ENCODE assay signal across 16 mouse cellular contexts in genomic region chr10:23450997-23451396, GRCm38 (mm10).
DNase-seq lines count a peak whose midpoint lies in the region; ATAC-seq and TF ChIP-seq lines count a peak whose summit lies in the region.
"Had no signal": no experiment of that assay in that cellular context is flagged by ENCODE, and none has a peak within 500 bp of the region (broad histone marks: within the 10 kb centered on the region; RNA-seq: fewer than 3 reads in every experiment).

No protein-coding gene starts in this region.

- peak; percentile 7 for DNase-seq in embryo, embryonic 11 days
- no peak for DNase-seq in embryo, embryonic 9.5 days (ENCODE audit: extremely low spot score)
- DNase-seq in CH12.LX (ENCODE audit: extremely low read depth): peak; percentile 21
- DNase-seq in limb, embryonic 10.5 days (ENCODE audit: low spot score): peak; percentile 30
- DNase-seq in forebrain, embryonic 11.5 days (ENCODE audit: low spot score): no peak
- DNase-seq: adrenal gland, postnatal 36 days; forebrain, postnatal 0 days; gastrocnemius, postnatal 10 days; heart, postnatal 36 days; layer of hippocampus, postnatal 36 days; lung, postnatal 10 days had no signal

- peak overlapping the region; percentile 19 for H3K4me3 ChIP-seq in megakaryocyte, embryonic 14.5 days (replicated peaks)
- no peak overlapping the region for H3K4me3 ChIP-seq in CH12.LX (replicated peaks in 1 of 3; ENCODE audit: low read depth in 2 of 3, low read length in 2 of 3, poor library complexity in 1 of 3)
- no peak overlapping the region for H3K4me3 ChIP-seq in limb, embryonic 10.5 days
- H3K4me3 ChIP-seq in forebrain, embryonic 11.5 days (ENCODE audit: low read depth, low read length): no peak overlapping the region
- H3K4me3 ChIP-seq: midbrain, embryonic 12.5 days had no signal

- no peak for TF ChIP-seq EP300 in CH12.LX (IDR thresholded peaks at IDR 0.05; ENCODE audit: low read length)

- ATAC-seq in megakaryocyte, adult 5-6 weeks (ENCODE audit: poor library complexity, severe bottlenecking): no peak
- no peak for ATAC-seq in erythroid progenitor cell, adult 5-6 weeks (replicated peaks; ENCODE audit: low FRiP score, poor library complexity, severe bottlenecking)
- ATAC-seq in forebrain, embryonic 11.5 days (replicated peaks; ENCODE audit: low FRiP score): no peak
- ATAC-seq: forebrain, postnatal 0 days had no signal

- H3K4me2 ChIP-seq in CH12.LX (ENCODE audit: insufficient read depth, low read depth, poor library complexity, severe bottlenecking): no peak overlapping the region
- H3K4me2 ChIP-seq in forebrain, embryonic 11.5 days (ENCODE audit: low read depth, low read length, severe bottlenecking): no peak overlapping the region
- H3K4me2 ChIP-seq: midbrain, embryonic 12.5 days had no signal

- in situ Hi-C loops in CH12.LX (cut with MboI; ENCODE audit: low pct_ligation_motif_present, low pct_unique_long_range_greater_than_20kb, low sequenced_read_pairs): no loop called here

- 93% methylated on average over 3 of the region's 3 CpGs for WGBS in limb, embryonic 10.5 days
- WGBS in forebrain, embryonic 11.5 days: 91% methylated on average over 3 of the region's 3 CpGs

- peaks cover 21% of the 10 kb centered on the region for H3K9me3 ChIP-seq in megakaryocyte, embryonic 14.5 days
- no peaks in the 10 kb centered on the region for H3K9me3 ChIP-seq in CH12.LX (replicated peaks; ENCODE audit: low read length)
- H3K9me3 ChIP-seq in limb, embryonic 10.5 days (replicated peaks): no peaks in the 10 kb centered on the region
- no peaks in the 10 kb centered on the region for H3K9me3 ChIP-seq in forebrain, embryonic 11.5 days (ENCODE audit: control insufficient read depth, low read length)
- H3K9me3 ChIP-seq: midbrain, embryonic 12.5 days had no signal

- no peak overlapping the region for H3K27ac ChIP-seq in CH12.LX (ENCODE audit: insufficient read depth, low read depth)
- H3K27ac ChIP-seq in limb, embryonic 10.5 days: peak overlapping the region; percentile 75; the same call in 1 of the 2 replicates
- H3K27ac ChIP-seq in forebrain, embryonic 11.5 days (ENCODE audit: low read depth, low read length): no peak overlapping the region
- H3K27ac ChIP-seq: kidney, postnatal 0 days; midbrain, embryonic 12.5 days had no signal

- TF ChIP-seq POLR2A in CH12.LX (IDR thresholded peaks at IDR 0.05; ENCODE audit: low read depth, low read length): no peak

- no peak overlapping the region for H3K9ac ChIP-seq in CH12.LX (ENCODE audit: insufficient read depth, low read depth)
- H3K9ac ChIP-seq in forebrain, embryonic 11.5 days (ENCODE audit: low read length): no peak overlapping the region
- H3K9ac ChIP-seq: forebrain, postnatal 0 days; midbrain, embryonic 12.5 days had no signal

- H3K79me2 ChIP-seq in CH12.LX (replicated peaks; ENCODE audit: control insufficient read depth, extremely low read depth, insufficient read depth, poor library complexity, severe bottlenecking): no peaks in the 10 kb centered on the region

- H3K27me3 ChIP-seq in megakaryocyte, embryonic 14.5 days (replicated peaks): no peaks in the 10 kb centered on the region
- no peaks in the 10 kb centered on the region for H3K27me3 ChIP-seq in CH12.LX (replicated peaks)
- H3K27me3 ChIP-seq in limb, embryonic 10.5 days (ENCODE audit: low read depth, poor library complexity, severe bottlenecking): no peaks in the 10 kb centered on the region
- no peaks in the 10 kb centered on the region for H3K27me3 ChIP-seq in forebrain, embryonic 11.5 days (ENCODE audit: control insufficient read depth, insufficient read depth, low read length)
- H3K27me3 ChIP-seq: midbrain, embryonic 12.5 days had no signal

- no peaks in the 10 kb centered on the region for H3K4me1 ChIP-seq in megakaryocyte, embryonic 14.5 days
- no peaks in the 10 kb centered on the region for H3K4me1 ChIP-seq in CH12.LX (ENCODE audit: control insufficient read depth in 1 of 2, insufficient read depth in 2 of 2)
- H3K4me1 ChIP-seq in limb, embryonic 10.5 days: peaks cover 30% of the 10 kb centered on the region
- peaks cover 2% of the 10 kb centered on the region; the same call in 1 of the 2 replicates for H3K4me1 ChIP-seq in forebrain, embryonic 11.5 days (replicated peaks; ENCODE audit: control insufficient read depth, insufficient read depth, low read length)

- H3K36me3 ChIP-seq in megakaryocyte, embryonic 14.5 days (replicated peaks; ENCODE audit: low read length): no peaks in the 10 kb centered on the region
- no peaks in the 10 kb centered on the region for H3K36me3 ChIP-seq in CH12.LX (replicated peaks in 1 of 2; ENCODE audit: control insufficient read depth in 1 of 2, insufficient read depth in 1 of 2, low read length in 1 of 2)
- H3K36me3 ChIP-seq in limb, embryonic 10.5 days: no peaks in the 10 kb centered on the region
- H3K36me3 ChIP-seq in forebrain, embryonic 11.5 days (ENCODE audit: control insufficient read depth, insufficient read depth, low read length): no peaks in the 10 kb centered on the region
- H3K36me3 ChIP-seq: midbrain, embryonic 12.5 days had no signal

- dilution Hi-C loops in CH12.LX (cut with MboI; ENCODE audit: extremely low pct_ligation_motif_present, extremely low pct_unique_long_range_greater_than_20kb, low sequenced_read_pairs): no loop called here

- peak; percentile 15 for TF ChIP-seq RAD21 in CH12.LX (IDR thresholded peaks at IDR 0.05; ENCODE audit: low read depth, low read length)

- TF ChIP-seq CTCF in CH12.LX (conservative IDR thresholded peaks at IDR 0.05 in 1 of 2, IDR thresholded peaks at IDR 0.05 in 1 of 2; ENCODE audit: low read depth in 2 of 2, low read length in 2 of 2): peak in 1 of 2 experiments; percentile 48; a peak in 3 of 4 replicates

TF ChIP-seq in CH12.LX, 34 proteins besides CTCF, POLR2A, EP300 and RAD21:
- TF ChIP-seq SMC3 (IDR thresholded peaks at IDR 0.05; ENCODE audit: low read depth, low read length) (peak; percentile 31), MYC (IDR thresholded peaks at IDR 0.05; ENCODE audit: low read depth, low read length) (no peak)

Comparison
In these comparisons a context has a peak if more than half of its experiments do, and no peak if none do; other contexts are left out.
1. DNase-seq: peak in embryo, embryonic 11 days (single experiment), CH12.LX (single experiment) and limb, embryonic 10.5 days (single experiment); none in embryo, embryonic 9.5 days (single experiment) and forebrain, embryonic 11.5 days (single experiment).